Mouse (Mus musculus) hindbrain, embryonic 11.5 days (tissue): ENCODE measurements around the gene Amdhd2. TPM values are rescaled to one million over a fixed set of nuclear protein-coding genes. Genes with fewer than 3 reads are reported as not detected.
"Not testable (repeated sequence)": the region's sequence is repeated elsewhere in the genome, so short reads cannot be mapped to it uniquely, and the experiment has no call there.

Experiments used
- ATAC-seq: fragments of 200-750 bp; cut with Nextera tagmentation; 2 replicates; pipeline ENCODE4 v1.8.0; 2017; ENCODE audit warnings: mild to moderate bottlenecking, moderate TSS enrichment, moderate library complexity; ENCODE audit not compliant: low FRiP score
- DNase-seq: peaks from one replicate; pipeline ENCODE4 v3.0.0-alpha.2; 2015; ENCODE audit warnings: low spot score
- H3K27ac ChIP-seq: fragments of 300-500 bp; sonication (generic); 2 replicates; pipeline ENCODE4 v1.5.1; 2014; ENCODE audit warnings: mild to moderate bottlenecking, low read depth, low read length
- H3K27me3 ChIP-seq: fragments of 300-500 bp; sonication (generic); 2 replicates; pipeline ENCODE4 v1.6.1; 2014; ENCODE audit warnings: mild to moderate bottlenecking, low read length, moderate library complexity, mixed read lengths; ENCODE audit not compliant: control insufficient read depth, insufficient read depth
- H3K36me3 ChIP-seq: fragments of 300-500 bp; sonication (generic); 2 replicates; pipeline ENCODE4 v1.6.1; 2014; ENCODE audit warnings: mild to moderate bottlenecking, low read length, moderate library complexity, mixed read lengths; ENCODE audit not compliant: control insufficient read depth, insufficient read depth
- H3K4me1 ChIP-seq: fragments of 300-500 bp; sonication (generic); replicated peaks from 2 replicates; pipeline ENCODE4 v1.6.1; 2014; ENCODE audit warnings: low read length, mixed read lengths; ENCODE audit not compliant: control insufficient read depth, insufficient read depth
- H3K4me2 ChIP-seq: fragments of 300-500 bp; sonication (generic); replicated peaks from 2 replicates; pipeline ENCODE4 v1.6.1; 2014; ENCODE audit warnings: mild to moderate bottlenecking, low read depth, low read length
- H3K4me3 ChIP-seq: fragments of 300-500 bp; sonication (generic); 2 replicates; pipeline ENCODE4 v1.5.1; 2014; ENCODE audit warnings: low read depth, low read length
- H3K9ac ChIP-seq: fragments of 300-500 bp; sonication (generic); 2 replicates; pipeline ENCODE4 v1.6.1; 2014; ENCODE audit warnings: low read depth, low read length
- H3K9me3 ChIP-seq: fragments of 300-500 bp; sonication (generic); 2 replicates; pipeline ENCODE4 v1.6.1; 2016; ENCODE audit warnings: low read length; ENCODE audit not compliant: control insufficient read depth
- WGBS: fragments of 180-500 bp; shearing (Covaris S2); extraction: QIAGEN DNeasy Blood & Tissue Kit; methylation state at CpG from one replicate; pipeline ENCODE4 v1.1.7; 2014; 5-methylcytosine and 5-hydroxymethylcytosine counted together
- polyA plus RNA-seq: library from polyadenylated mRNA; unstranded; fragments of >200 nt; fragmentation: Nextera tagmentation; extraction: Ambion mirVana; gene quantifications from 2 replicates; pipeline ENCODE4 v1.2.1, GENCODE M21; 2014

Amdhd2 gene
- polyA plus RNA-seq, 1 experiment from 2014 or later = 31.1 TPM

GRCm38 (mm10) chr17:24139968-24140367 is 23.6 kb downstream of the Amdhd2 start:
- peak overlapping the region; percentile 76 for H3K4me2 ChIP-seq
- H3K4me3 ChIP-seq = peak overlapping the region; percentile 88
- 94% methylated on average over 4 of the region's 4 CpGs for WGBS
- H3K27me3 ChIP-seq = no peaks in the 10 kb centered on the region
- H3K27ac ChIP-seq = no peak overlapping the region
- DNase-seq = no peak
- ATAC-seq = no peak
- no peaks in the 10 kb centered on the region for H3K36me3 ChIP-seq
- no peaks in the 10 kb centered on the region for H3K9me3 ChIP-seq
- H3K9ac ChIP-seq = no peak overlapping the region
- no peaks in the 10 kb centered on the region; the same call in 1 of the 2 replicates for H3K4me1 ChIP-seq

GRCm38 (mm10) chr17:24139256-24139655 is 24.3 kb downstream of the Amdhd2 start:
- H3K4me2 ChIP-seq = no peak overlapping the region

GRCm38 (mm10) chr17:24137226-24137880 is 26.2 kb downstream of the Amdhd2 start:
- Histone ChIP-seq H3K4me2 (no peak overlapping the region), H3K36me3 (no peaks in the 10 kb centered on the region), H3K27me3 (no peaks in the 10 kb centered on the region), H3K4me1 (no peaks in the 10 kb centered on the region; the same call in 1 of the 2 replicates), H3K27ac (no peak overlapping the region), H3K4me3 (no peak overlapping the region), H3K9ac (no peak overlapping the region), H3K9me3 (no peaks in the 10 kb centered on the region)
- DNase-seq (no peak), ATAC-seq (no peak)
- 86% methylated on average over 2 of the region's 2 CpGs for WGBS

More at GRCm38 (mm10) chr17:24139256-24139655, 24.3 kb downstream of the Amdhd2 start:
- Histone ChIP-seq H3K9ac (no peak overlapping the region), H3K4me3 (no peak overlapping the region), H3K4me1 (no peaks in the 10 kb centered on the region; the same call in 1 of the 2 replicates), H3K27ac (no peak overlapping the region), H3K27me3 (no peaks in the 10 kb centered on the region), H3K9me3 (no peaks in the 10 kb centered on the region), H3K36me3 (no peaks in the 10 kb centered on the region)
- ATAC-seq (no peak), DNase-seq (no peak)
- WGBS = 91% methylated on average over 3 of the region's 3 CpGs

GRCm38 (mm10) chr17:24134062-24134461 is 29.5 kb downstream of the Amdhd2 start:
- Histone ChIP-seq H3K36me3 (no peaks in the 10 kb centered on the region), H3K9ac (no peak overlapping the region), H3K27ac (no peak overlapping the region), H3K4me3 (no peak overlapping the region), H3K9me3 (no peaks in the 10 kb centered on the region), H3K4me2 (no peak overlapping the region), H3K4me1 (no peaks in the 10 kb centered on the region), H3K27me3 (no peaks in the 10 kb centered on the region)
- ATAC-seq = no peak
- DNase-seq = no peak

GRCm38 (mm10) chr17:24132919-24133318 is 30.6 kb downstream of the Amdhd2 start:
- WGBS = 87% methylated on average over 4 of the region's 4 CpGs
- not testable (repeated sequence) for H3K4me2 ChIP-seq, DNase-seq, H3K36me3 ChIP-seq, H3K27ac ChIP-seq, H3K9ac ChIP-seq, H3K4me1 ChIP-seq, H3K4me3 ChIP-seq, ATAC-seq, H3K27me3 ChIP-seq, H3K9me3 ChIP-seq

- ATAC-seq = no peak
- no peak overlapping the region for H3K27ac ChIP-seq
- no peaks in the 10 kb centered on the region for H3K9me3 ChIP-seq
- H3K4me3 ChIP-seq = no peak overlapping the region
- no peaks in the 10 kb centered on the region for H3K4me1 ChIP-seq
- DNase-seq = no peak
- H3K27me3 ChIP-seq = no peaks in the 10 kb centered on the region
- H3K9ac ChIP-seq = no peak overlapping the region
- WGBS = 86% methylated on average over 3 of the region's 3 CpGs
- H3K36me3 ChIP-seq = no peaks in the 10 kb centered on the region
- no peak overlapping the region for H3K4me2 ChIP-seq
These were observed 32.0 kb downstream of the Amdhd2 start for GRCm38 (mm10) chr17:24131570-24131969.

GRCm38 (mm10) chr17:24129246-24129645 is 34.3 kb downstream of the Amdhd2 start:
- not testable (repeated sequence) for H3K4me2 ChIP-seq, ATAC-seq, H3K27ac ChIP-seq, H3K9ac ChIP-seq, H3K4me1 ChIP-seq, H3K36me3 ChIP-seq, H3K4me3 ChIP-seq, H3K9me3 ChIP-seq, H3K27me3 ChIP-seq, DNase-seq
- WGBS = 97% methylated on average over 3 of the region's 4 CpGs

GRCm38 (mm10) chr17:24127592-24127991 is 36.0 kb downstream of the Amdhd2 start:
- Histone ChIP-seq H3K36me3 (no peaks in the 10 kb centered on the region), H3K27ac (no peak overlapping the region), H3K9me3 (no peaks in the 10 kb centered on the region), H3K4me1 (no peaks in the 10 kb centered on the region), H3K4me3 (no peak overlapping the region), H3K9ac (no peak overlapping the region), H3K4me2 (no peak overlapping the region), H3K27me3 (no peaks in the 10 kb centered on the region)
- WGBS = 98% methylated on average over 1 of the region's 1 CpGs
- DNase-seq (no peak), ATAC-seq (no peak)

GRCm38 (mm10) chr17:24126801-24127200 is 36.8 kb downstream of the Amdhd2 start:
- WGBS = 71% methylated on average over 3 of the region's 3 CpGs
- Histone ChIP-seq H3K27me3 (no peaks in the 10 kb centered on the region), H3K9ac (no peak overlapping the region), H3K27ac (no peak overlapping the region), H3K36me3 (no peaks in the 10 kb centered on the region), H3K9me3 (no peaks in the 10 kb centered on the region), H3K4me3 (no peak overlapping the region), H3K4me2 (no peak overlapping the region), H3K4me1 (no peaks in the 10 kb centered on the region)
- no peak for DNase-seq
- ATAC-seq = no peak
